Mouse (Mus musculus): Measurements from ENCODE around the gene Neu1.
A peak's percentile ranks its signal among the peaks of the same experiment; 100 is the strongest.
"Not testable (repeated sequence)": the region's sequence is repeated elsewhere in the genome, so short reads cannot be mapped to it uniquely, and the experiment has no call there.

Gene Neu1

DNA sequence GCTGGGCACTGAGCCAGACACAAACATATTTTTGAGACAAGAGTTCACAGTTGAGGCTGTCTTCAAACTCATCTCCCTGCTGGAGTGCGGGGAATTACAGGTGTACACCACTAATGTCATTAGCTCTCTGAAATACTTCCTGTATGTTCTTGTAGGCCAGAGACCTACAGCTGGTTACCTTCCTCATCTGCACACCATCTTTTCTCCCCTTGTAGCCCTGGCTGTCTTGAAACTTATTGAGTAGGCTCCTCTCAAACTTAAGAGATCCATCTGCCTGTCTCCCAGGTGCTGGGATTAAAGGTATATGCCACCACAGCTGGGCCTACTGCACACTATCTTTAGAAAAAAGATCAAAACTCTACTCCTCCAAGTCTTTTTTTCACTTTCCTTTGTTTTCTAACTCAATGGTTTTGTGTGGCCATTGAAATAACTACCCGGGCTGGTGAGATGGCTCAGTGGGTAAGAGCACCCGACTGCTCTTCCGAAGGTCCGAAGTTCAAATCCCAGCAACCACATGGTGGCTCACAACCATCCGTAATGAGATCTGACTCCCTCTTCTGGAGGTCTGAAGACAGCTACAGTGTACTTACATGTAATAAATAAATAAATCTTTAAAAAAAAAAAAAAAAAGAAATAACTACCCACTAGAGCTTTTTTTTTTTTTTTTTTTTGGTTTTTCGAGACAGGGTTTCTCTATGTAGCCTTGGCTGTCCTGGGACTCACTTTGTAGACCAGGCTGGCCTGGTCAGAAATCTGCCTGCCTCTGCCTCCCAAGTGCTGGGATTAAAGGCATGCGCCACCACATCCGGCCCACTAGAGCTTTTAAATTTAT, 17.9 kb downstream of the Neu1 start:
- not testable (repeated sequence) for DNase-seq (ENCODE audit: low read depth)

GRCm38 (mm10) chr17:34949553-34949969, 18.5 kb downstream of the Neu1 start:
- no peak for DNase-seq (ENCODE audit: low read depth)

DNA sequence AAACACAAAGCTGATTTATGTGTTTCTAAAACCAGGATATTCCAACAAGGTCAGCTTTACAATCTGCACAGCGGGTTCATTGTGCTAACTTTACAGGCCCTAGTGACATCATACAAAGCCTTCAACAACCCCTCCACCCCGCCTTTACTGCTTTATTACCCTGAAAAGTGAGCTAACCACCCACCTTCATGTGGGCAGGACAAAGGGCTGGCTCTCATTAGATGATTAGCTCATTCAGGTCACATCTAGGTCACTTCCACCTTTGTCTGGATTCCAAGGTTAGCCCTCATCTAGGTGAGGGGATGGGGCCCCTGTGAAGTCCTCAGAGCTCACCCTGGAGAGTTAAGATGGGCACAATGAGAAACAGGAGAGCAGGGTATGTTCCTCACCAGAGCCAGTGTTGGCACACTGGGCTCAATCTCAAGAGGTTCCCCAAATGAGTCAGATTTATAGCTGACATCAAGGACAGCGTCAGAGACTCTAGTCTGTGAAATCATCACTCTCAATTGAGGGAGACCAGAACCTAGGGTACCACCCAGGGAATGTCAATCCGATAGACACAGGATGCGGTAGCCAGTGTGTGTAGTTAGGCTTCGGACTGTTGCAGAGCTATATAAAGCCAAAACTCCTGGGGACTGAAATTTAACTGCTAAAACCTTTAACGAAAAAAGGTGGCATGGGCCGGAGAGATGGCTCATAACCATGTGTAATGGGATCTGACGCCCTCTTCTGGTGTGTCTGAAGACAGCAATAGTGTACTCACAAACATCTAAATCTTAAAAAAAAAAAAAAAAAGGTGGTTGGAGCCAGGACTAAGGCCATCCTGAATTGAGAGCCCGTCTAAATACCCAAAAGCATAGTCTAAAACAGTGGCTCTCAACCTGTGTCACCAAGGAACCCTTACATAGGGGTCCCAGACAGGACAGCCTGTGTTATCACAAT, 19.7 kb downstream of the Neu1 start:
- no peak for DNase-seq (ENCODE audit: low read depth)

DNA sequence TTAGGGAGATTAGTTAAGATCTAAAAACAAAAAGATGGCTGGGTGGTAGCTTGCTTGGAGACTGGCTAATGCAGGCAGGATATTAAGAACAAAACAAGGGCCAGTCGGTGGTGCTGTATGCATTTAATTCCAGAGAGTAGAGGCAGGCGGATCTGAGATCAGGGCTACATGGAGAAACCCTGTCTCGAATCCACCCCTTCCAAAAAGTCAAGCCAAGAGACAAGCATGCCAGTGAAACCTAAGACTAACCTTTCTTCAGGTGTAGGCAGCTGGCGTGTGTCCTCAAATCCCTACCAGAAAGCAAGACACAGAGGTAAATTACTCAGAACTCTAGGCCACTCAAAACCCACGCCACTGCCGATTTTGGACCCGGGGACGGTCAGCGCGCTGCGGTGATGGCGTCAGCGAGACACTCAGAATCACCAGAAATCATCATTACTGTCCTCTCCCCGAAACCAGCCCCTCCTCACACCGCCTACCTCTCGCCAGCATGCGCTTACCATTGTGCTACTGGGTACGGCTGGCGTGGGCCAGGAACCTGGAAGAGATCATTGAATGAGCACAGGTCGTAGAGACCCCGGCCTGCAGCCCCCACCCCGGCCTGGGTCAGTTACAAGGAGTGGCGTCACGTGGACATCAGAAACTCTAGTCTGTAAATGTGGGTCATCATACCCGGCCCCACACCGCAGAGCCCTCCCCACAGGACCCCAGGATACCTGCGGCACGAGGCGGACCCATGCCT, 20.8 kb downstream of the Neu1 start:
- DNase-seq (ENCODE audit: low read depth): no peak

DNA sequence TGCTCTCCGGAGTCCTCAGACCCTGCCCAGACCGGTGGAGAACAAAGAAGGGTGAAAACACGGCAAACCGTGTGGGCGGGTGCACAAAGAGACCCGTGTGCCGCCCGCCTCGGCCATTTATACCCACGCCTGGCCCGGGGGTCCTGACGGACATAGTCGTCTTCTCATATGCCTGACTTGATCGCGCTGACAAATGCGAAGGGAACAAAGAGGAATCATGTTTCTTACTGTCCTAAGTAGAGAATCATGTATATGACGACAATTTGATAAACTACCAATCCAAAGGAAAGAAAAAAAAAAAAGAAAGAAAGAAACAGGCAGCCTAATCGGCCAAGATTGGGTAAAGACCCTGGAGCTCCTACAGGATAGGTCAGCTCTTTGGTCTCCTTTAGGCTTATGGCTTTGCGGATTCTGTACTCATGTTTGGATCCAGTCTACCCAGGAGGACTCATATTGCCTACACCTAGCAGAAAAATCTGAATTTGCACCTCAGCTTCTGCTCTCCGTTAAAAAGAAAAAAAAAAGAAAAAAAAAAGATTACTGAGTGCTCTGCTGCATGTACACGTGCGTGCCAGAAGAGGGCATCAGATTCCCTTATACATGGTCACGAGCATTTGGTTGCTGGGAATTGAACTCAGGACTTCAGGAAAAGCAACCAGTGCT, 21.5 kb downstream of the Neu1 start:
- peak; percentile 69 for DNase-seq (ENCODE audit: low read depth)

GRCm38 (mm10) chr17:34953258-34953657, 22.2 kb downstream of the Neu1 start:
- no peak for DNase-seq (ENCODE audit: low read depth)

GRCm38 (mm10) chr17:34953904-34954303, 22.9 kb downstream of the Neu1 start:
- no peak for DNase-seq (ENCODE audit: low read depth)

DNA sequence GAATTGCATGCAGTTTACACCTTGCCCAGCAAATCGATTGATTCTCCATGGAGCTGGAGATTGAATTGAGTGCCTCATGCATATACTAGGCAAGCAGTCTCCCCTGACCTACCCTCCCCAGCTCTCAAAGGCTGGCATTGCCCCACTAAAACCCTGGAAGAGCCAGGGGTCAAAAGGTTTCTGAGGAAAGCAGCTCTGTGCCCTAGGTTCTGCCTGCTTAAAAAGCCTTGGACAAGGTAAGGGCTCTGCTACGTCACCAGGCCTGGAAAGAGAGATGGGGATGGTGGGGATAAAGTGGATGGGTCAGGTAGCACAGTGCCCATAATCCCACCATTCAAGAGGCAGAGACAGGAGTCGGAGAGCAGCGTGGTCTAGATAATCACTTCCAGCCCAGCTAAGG, 23.8 kb downstream of the Neu1 start:
- no peak for DNase-seq (ENCODE audit: low read depth)

- DNase-seq (ENCODE audit: low read depth): no peak
Observed at GRCm38 (mm10) chr17:34955884-34956283, 24.8 kb downstream of the Neu1 start.

GRCm38 (mm10) chr17:34956340-34956739, 25.3 kb downstream of the Neu1 start:
- no peak for DNase-seq (ENCODE audit: low read depth)

DNA sequence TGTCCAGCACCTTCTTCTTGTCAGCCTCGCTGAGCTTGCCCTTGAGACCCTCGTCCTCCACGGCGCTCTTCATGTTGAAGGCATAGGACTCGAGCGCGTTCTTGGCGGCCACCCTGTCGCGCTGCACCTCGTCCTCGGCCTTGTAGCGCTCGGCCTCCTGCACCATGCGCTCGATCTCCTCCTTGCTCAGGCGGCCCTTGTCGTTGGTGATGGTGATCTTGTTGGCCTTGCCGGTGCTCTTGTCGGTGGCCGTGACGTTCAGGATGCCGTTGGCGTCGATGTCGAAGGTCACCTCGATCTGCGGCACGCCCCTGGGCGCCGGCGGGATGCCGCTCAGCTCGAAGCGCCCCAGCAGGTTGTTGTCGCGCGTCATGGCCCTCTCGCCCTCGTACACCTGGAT, 26.2 kb downstream of the Neu1 start:
- not testable (repeated sequence) for DNase-seq (ENCODE audit: low read depth)

- DNase-seq (ENCODE audit: low read depth): not testable (repeated sequence)
Observed at GRCm38 (mm10) chr17:34957966-34958365, 26.9 kb downstream of the Neu1 start.

DNA sequence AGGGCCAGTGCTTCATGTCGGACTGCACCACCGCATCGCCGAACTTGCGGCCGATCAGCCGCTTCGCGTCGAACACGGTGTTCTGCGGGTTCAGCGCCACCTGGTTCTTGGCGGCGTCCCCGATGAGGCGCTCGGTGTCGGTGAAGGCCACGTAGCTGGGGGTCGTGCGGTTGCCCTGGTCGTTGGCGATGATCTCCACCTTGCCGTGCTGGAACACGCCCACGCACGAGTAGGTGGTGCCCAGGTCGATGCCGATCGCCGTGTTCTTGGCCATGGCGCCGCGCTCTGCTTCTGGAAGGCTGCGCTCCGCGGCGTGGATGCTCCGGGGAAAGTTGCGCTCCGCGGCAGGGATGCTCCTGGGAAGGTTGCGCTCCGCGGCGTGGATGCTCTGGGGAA, 27.7 kb downstream of the Neu1 start:
- not testable (repeated sequence) for DNase-seq (ENCODE audit: low read depth)

GRCm38 (mm10) chr17:34959130-34959778, 28.2 kb downstream of the Neu1 start, which contains the start of gene Hspa1b:
Gene Hspa1b, minus strand, starts transcription at chr17:34959238.
- not testable (repeated sequence) for DNase-seq (ENCODE audit: low read depth)

GRCm38 (mm10) chr17:34959881-34960515, 28.9 kb downstream of the Neu1 start:
- no peak for DNase-seq (ENCODE audit: low read depth)

GRCm38 (mm10) chr17:34960702-34961493, 29.8 kb downstream of the Neu1 start:
- DNase-seq (ENCODE audit: low read depth): no peak

DNA sequence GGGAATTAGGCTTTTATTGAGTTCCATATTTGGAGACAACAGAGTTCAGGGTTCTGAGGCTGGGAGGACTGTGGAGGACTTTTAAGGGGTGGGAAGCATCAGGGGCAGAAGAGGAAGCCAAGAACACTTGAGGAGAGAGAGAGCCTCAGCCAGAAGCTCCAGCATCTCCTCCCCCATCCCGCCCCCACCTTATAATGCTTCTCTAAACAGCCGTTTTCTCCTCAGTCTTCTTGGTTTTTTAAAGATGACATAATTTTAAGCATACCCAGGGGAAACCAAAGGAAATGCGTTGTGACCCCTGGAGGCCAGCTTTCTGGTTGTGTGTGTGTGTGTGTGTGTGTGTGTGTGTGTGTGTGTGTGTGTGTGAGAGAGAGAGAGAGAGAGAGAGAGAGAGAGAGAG, 31.1 kb downstream of the Neu1 start:
- DNase-seq (ENCODE audit: low read depth): no peak

DNA sequence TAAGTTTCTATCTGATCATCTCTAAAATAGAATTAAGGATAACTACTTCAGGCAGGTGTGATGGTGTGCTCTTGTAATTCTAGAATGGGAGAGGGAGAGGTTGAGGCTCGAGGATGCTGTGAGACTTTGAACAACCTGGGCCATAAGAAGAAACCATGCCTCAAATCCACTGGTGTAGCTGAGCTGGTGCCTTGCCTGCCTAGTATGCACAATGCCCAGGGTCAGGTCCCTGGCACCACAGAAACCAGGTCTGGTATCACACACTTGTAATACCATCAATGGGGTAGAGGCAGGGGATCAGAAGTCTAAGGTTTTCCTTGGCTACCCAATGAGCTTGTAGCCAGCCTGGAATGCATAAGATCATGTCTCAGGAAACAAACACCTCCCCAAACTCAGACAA, 31.8 kb downstream of the Neu1 start:
- DNase-seq (ENCODE audit: low read depth): no peak

DNA sequence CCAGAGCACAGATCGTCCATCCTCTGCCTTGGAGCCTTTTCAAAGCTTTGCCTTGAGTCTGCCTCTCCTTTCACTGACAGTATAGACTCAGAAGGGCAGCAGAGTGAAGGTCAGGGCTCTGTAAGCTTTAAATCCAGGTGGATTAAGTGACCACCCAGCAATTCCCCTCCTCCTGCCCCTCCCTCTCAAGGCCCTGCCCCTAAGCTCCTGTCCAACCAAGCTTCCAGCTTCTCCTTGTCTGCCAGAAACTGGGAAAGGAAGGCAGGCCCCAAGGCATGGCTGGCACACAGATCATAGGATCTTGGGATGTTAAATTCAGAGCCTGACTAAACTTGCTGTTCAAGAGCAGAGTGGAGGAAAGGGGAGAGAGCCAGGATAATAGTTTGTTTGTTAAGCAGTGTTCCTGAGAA, 33.6 kb downstream of the Neu1 start:
- DNase-seq (ENCODE audit: low read depth): no peak

- DNase-seq (ENCODE audit: low read depth): no peak
Observed at GRCm38 (mm10) chr17:34965627-34966026, 34.6 kb downstream of the Neu1 start.

All from c-Kit-positive CD71-negative TER-119-negative erythroid progenitor cells, embryonic 14.5 days (primary cell).